Mouse (Mus musculus) embryonic facial prominence, embryonic 10.5 days (tissue): ENCODE measurements around the gene Trip12. TPM values are rescaled to one million over a fixed set of nuclear protein-coding genes. Genes with fewer than 3 reads are reported as not detected.

Source experiments
- microRNA-seq: library from miRNA; unstranded; fragments of <30 nt; microRNA quantifications from one replicate; pipeline ENCODE4, GENCODE M21; 2017
- polyA plus RNA-seq: library from polyadenylated mRNA; unstranded; fragments of >200 nt; fragmentation: Nextera tagmentation; extraction: Ambion mirVana; gene quantifications from 2 replicates; pipeline ENCODE4 v1.2.1, GENCODE M21; 2016

The Trip12 gene
- polyA plus RNA-seq, 1 experiment from 2014 or later = 86.5 TPM

Small RNA genes within 50 kb of the gene (microRNA-seq; reads per million reads assigned to microRNA genes)
- gene Mir5126 = 68.6 reads per million, percentile 45 among the genes with 10 or more reads in this experiment

Other genes starting within 250 kb of the Trip12 start
- gene Dner, start 144.3 kb downstream of the Trip12 start, polyA plus RNA-seq = 3.4 and 3.6 TPM in 2 replicates
- gene Fbxo36, start 675 bp downstream of the Trip12 start, polyA plus RNA-seq = 9.3 and 9.5 TPM in 2 replicates
- 0.20 and 0.50 TPM in 2 replicates for gene Slc16a14, start 94.6 kb upstream of the Trip12 start, polyA plus RNA-seq